Mouse (Mus musculus) liver, embryonic 13.5 days (tissue): ENCODE data around the gene Ube2r2. TPM values are rescaled to one million over a fixed set of nuclear protein-coding genes. Genes with fewer than 3 reads are reported as not detected.

Experiments used
- ATAC-seq: fragments of 200-750 bp; cut with Nextera tagmentation; 2 replicates; pipeline ENCODE4 v1.8.0; 2017; ENCODE audit warnings: low read depth, mild to moderate bottlenecking, moderate number of reproducible peaks, moderate library complexity
- DNase-seq: peaks from one replicate; pipeline ENCODE4 v3.0.0; 2022
- H3K27ac ChIP-seq: fragments of 300-500 bp; sonication (generic); 2 replicates; pipeline ENCODE4 v1.5.1; 2015; ENCODE audit warnings: moderate library complexity, mild to moderate bottlenecking, inconsistent platforms
- H3K27me3 ChIP-seq: fragments of 300-500 bp; sonication (generic); 2 replicates; pipeline ENCODE4 v1.6.1; 2015; ENCODE audit warnings: mild to moderate bottlenecking, inconsistent platforms
- H3K36me3 ChIP-seq: fragments of 300-500 bp; sonication (generic); 2 replicates; pipeline ENCODE4 v1.6.1; 2015; ENCODE audit warnings: mild to moderate bottlenecking, inconsistent platforms
- H3K4me1 ChIP-seq: fragments of 300-500 bp; sonication (generic); replicated peaks from 2 replicates; pipeline ENCODE4 v1.6.1; 2015; ENCODE audit warnings: inconsistent platforms
- H3K4me2 ChIP-seq: fragments of 300-500 bp; sonication (generic); 2 replicates; pipeline ENCODE4 v1.6.1; 2015; ENCODE audit warnings: inconsistent platforms, mild to moderate bottlenecking, moderate library complexity
- H3K4me3 ChIP-seq: fragments of 300-500 bp; sonication (generic); replicated peaks from 2 replicates; pipeline ENCODE4 v1.5.1; 2015; ENCODE audit warnings: mild to moderate bottlenecking, inconsistent platforms
- H3K9ac ChIP-seq: fragments of 300-500 bp; sonication (generic); 2 replicates; pipeline ENCODE4 v1.6.1; 2015; ENCODE audit warnings: mild to moderate bottlenecking, inconsistent platforms
- H3K9me3 ChIP-seq: fragments of 300-500 bp; sonication (generic); replicated peaks from 2 replicates; pipeline ENCODE4 v1.6.1; 2016; ENCODE audit warnings: inconsistent platforms
- WGBS: fragments of 180-500 bp; shearing (Covaris S2); methylation state at CpG from one replicate; pipeline ENCODE4 v1.1.7; 2015; ENCODE audit not compliant: insufficient replicate concordance; 5-methylcytosine and 5-hydroxymethylcytosine counted together
- polyA plus RNA-seq: library from polyadenylated mRNA; unstranded; fragments of >200 nt; fragmentation: Nextera tagmentation; extraction: Ambion mirVana; gene quantifications from 2 replicates; pipeline ENCODE4 v1.2.1, GENCODE M21; 2015

The Ube2r2 gene
- polyA plus RNA-seq, 1 experiment from 2014 or later = 38.9 TPM

DNA sequence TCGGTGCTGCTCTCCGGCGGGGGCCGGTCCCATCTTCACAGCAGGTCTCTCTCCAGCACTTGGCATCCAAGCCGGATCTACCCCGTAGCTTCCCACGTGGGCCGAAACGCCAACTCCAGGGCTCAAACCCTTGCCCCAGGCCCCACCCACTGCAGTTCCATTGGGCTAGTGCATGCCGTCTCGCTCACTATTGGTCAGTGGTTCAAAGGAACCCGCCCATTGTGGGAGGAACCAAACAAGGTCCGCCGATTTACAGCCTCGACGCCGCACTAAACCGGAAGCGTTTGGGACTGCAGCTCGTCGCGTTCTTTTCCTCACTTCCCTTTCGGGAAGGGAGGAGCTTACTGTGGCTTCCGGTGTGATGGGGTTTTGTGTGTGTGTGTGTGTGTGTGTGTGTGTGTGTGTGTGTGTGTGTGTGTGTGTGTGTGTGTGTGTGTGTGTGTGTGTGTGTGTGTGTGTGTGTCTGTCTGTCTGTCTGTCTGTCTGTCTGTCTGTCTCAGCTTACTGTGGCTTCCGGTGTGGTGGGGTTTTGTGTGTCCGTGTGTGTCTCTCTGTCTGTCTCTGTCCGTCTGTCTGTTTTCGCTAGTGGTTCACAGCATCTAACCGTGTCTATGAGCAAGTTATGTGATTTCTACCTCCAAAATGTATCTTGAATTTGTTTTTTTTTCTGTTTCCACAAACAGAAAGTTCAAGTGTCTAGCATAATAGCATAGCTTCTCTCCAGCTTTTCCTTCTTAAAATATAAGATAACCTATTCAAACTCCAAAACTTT is 11.2 kb upstream of the Ube2r2 start, which contains the start of gene Nol6:
Nol6 (minus strand) TSS at position 276 of the 772 bp plus-strand sequence.
- Histone ChIP-seq H3K27me3 (no peaks in the 10 kb centered on the region), H3K4me1 (peaks cover 17% of the 10 kb centered on the region), H3K9ac (peak within 1 kb of the TSS; percentile 74), H3K36me3 (peaks cover 36% of the 10 kb centered on the region), H3K4me3 (peak within 1 kb of the TSS; percentile 74), H3K27ac (peak within 1 kb of the TSS; percentile 68), H3K4me2 (peak within 1 kb of the TSS; percentile 90), H3K9me3 (no peaks in the 10 kb centered on the region)
- DNase-seq (peak; percentile 99), ATAC-seq (peak; percentile 99)
- under 1% methylated on average over 29 of the region's 29 CpGs for WGBS

DNA sequence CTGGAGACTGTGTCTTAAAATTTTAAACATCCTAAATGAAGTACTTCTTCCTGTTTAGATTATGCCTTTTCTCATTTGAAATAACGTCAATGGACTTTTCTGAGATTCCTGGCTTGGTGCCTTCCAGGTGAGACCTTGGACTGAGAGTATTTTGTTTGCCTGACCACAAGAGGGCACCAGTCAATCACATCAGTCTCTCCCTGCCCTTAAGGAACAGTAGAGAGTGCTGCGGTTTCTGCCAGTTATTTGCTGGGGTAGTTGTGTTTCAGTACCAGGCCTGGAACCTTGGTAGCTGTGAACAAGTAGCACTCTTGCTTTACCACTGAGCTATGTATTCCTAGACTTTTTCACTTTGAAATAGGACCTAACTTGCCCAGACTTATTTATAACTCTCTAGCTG is 6.1 kb upstream of the Ube2r2 start:
- Histone ChIP-seq H3K9me3 (no peaks in the 10 kb centered on the region), H3K9ac (peak overlapping the region; percentile 71), H3K4me2 (peak overlapping the region; percentile 61), H3K4me1 (peaks cover 50% of the 10 kb centered on the region), H3K36me3 (no peaks in the 10 kb centered on the region), H3K27ac (peak overlapping the region; percentile 96), H3K27me3 (no peaks in the 10 kb centered on the region), H3K4me3 (peak overlapping the region; percentile 25)
- ATAC-seq (peak; percentile 81), DNase-seq (peak; percentile 71)
- 1% methylated on average over 2 of the region's 2 CpGs for WGBS

DNA sequence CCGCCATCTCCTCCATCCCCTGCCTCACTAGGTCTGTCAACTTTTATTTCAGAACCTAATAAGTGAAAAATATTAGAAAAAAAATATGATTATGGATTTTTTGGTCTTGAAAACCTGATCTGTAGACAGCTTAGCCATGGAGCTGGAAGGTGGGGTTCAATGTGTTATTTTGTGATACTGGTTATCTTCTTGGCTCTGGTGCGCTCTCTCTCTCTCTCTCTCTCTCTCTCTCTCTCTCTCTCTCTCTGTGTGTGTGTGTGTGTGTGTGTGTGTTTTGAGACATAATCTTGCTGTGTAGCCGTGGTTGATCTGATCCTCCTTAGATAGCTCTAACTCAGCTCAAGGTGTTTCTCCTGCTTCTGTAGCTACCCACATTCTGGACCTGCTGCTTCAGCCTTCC is 5.7 kb upstream of the Ube2r2 start:
- Histone ChIP-seq H3K4me2 (peak overlapping the region; percentile 61), H3K9ac (peak overlapping the region; percentile 71), H3K4me3 (peak overlapping the region; percentile 25), H3K36me3 (no peaks in the 10 kb centered on the region), H3K9me3 (no peaks in the 10 kb centered on the region), H3K27ac (peak overlapping the region; percentile 96), H3K27me3 (no peaks in the 10 kb centered on the region), H3K4me1 (peaks cover 54% of the 10 kb centered on the region)
- DNase-seq = peak; percentile 67
- peak; percentile 90 for ATAC-seq
- 39% methylated on average over 3 of the region's 3 CpGs for WGBS

DNA sequence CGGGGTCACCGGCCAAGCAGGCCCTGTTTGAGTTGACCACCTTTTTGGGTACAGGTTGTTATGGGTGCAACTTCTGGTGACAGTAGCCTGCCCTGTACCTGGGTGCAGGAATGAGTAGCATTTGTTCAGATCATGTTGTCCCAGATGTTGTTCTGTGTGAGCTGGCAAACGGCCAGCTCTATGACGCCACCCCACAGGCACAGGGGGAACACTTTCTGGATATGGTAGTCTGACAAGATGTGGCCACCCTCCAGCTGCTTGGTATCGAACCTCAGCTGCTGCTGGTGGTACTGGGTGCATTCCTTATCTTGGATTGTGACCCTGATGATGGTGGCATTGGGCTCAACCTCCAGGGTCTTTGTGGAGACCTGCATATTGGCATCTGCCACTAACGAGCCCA is 3.1 kb upstream of the Ube2r2 start:
- peaks cover 55% of the 10 kb centered on the region for H3K4me1 ChIP-seq
- H3K9ac ChIP-seq = peak overlapping the region; percentile 99
- DNase-seq = peak; percentile 22
- no peaks in the 10 kb centered on the region for H3K9me3 ChIP-seq
- peak overlapping the region; percentile 98 for H3K27ac ChIP-seq
- no peak overlapping the region for H3K4me3 ChIP-seq
- H3K36me3 ChIP-seq = no peaks in the 10 kb centered on the region
- WGBS = 65% methylated on average over 6 of the region's 6 CpGs
- no peak overlapping the region for H3K4me2 ChIP-seq
- H3K27me3 ChIP-seq = no peaks in the 10 kb centered on the region
- no peak for ATAC-seq

DNA sequence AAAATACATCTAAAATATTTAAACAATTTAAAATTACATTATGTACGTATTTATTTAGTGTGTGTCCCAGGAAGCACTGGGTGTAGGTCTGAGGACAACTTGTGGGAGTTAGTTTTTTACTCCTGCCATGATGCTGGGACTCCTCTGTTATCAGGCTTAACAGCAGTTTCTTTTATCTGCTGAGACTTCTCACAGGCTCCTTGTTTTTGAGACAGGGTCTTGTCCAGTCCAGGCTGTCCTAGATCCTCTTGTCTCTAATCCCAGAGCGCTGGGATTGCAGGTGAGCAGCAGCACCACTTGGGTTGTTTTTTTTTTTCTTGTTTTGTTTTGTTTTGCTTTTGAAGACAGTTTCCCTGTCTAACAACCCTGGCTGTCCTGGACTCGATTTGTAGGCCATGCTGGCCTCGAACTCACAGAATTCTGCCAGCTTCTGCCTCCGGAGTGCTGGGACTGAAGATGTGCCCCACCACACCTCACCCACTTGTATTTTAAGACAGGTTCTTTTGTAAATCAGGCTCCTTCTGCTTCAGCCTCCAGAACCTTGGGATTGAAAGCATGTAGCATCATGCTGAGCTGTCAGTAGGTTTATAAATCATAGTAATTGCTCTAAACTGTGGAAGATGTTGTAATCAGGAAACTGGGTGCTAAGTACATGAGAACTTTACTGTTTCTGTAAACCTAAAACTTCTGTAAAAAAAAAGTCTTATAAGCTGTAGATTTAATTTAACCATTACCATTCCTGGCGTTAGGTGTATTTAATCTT is 1.8 kb upstream of the Ube2r2 start:
- Histone ChIP-seq H3K27me3 (no peaks in the 10 kb centered on the region), H3K9ac (peak overlapping the region; percentile 99), H3K4me2 (peak overlapping the region; percentile 90), H3K36me3 (peaks cover 6% of the 10 kb centered on the region), H3K27ac (peak overlapping the region; percentile 98), H3K9me3 (no peaks in the 10 kb centered on the region), H3K4me1 (peaks cover 65% of the 10 kb centered on the region), H3K4me3 (no peak overlapping the region; the same call in 1 of the 2 replicates)
- ATAC-seq (peak; percentile 27), DNase-seq (peak; percentile 59)
- WGBS = 51% methylated on average over 6 of the region's 6 CpGs

DNA sequence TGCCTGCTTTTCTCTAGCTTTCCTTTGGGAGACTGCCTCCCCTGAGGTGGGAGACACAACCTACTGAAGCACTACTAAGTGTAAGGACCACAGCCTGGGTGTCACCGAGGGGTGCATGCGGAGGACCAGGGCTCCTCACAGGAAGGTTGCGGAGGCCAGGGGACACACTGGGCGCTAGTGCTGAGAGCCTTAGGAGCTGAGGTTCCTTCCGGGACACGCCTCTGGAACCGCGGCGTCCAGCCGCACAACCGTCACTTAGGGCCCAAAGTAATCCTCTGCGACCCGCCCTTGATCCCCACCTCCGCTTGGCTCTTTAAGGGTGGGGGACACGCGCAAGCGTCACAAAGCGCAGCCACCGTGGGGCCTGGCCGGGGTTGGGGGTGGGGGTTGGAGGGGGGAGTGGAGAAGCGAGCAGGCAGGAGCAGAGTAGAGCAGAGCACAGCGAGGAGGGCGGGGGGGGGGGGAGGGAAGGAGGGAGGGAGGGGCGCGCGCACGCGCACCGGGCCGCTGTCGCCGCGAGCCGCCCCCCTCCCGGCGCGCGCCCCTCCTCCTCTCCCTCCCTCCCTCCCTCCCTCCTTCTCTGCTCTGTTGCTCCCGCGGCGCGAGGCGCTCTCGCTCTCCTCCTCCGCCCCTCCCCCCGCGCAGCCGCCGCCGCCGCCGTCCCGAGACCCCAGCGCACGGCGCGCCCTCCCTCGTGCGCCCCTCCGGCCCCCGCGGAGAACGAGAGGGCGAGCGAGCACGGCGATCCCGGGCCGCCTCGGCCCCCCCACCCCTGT is 420 bp upstream of the Ube2r2 start:
- peaks cover 15% of the 10 kb centered on the region for H3K36me3 ChIP-seq
- peak overlapping the region; percentile 92 for H3K4me3 ChIP-seq
- H3K4me2 ChIP-seq = peak overlapping the region; percentile 90
- H3K27ac ChIP-seq = peak overlapping the region; percentile 98
- 3% methylated on average over 34 of the region's 70 CpGs for WGBS
- peak; percentile 83 for ATAC-seq
- DNase-seq = peak; percentile 69
- peak overlapping the region; percentile 99 for H3K9ac ChIP-seq
- H3K4me1 ChIP-seq = peaks cover 65% of the 10 kb centered on the region
- H3K9me3 ChIP-seq = no peaks in the 10 kb centered on the region
- no peaks in the 10 kb centered on the region for H3K27me3 ChIP-seq

DNA sequence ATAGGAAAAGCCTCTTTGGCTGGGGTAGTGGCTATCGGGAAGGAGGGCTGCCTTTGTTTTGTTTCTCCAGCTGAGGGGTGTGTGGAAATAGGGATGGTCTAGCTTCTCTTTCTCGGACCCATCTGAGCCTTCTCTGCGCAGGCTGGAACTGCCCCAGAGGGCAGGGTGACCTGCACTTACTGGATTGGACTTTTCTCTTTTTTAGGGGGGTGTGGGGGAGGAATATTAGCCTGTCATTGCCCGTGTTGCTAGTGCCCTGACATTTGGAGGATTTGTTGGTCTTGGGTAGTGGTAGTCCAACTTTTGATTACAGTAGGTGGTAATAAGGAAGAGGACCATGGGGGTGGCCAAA is 887 bp downstream of the Ube2r2 start:
- Histone ChIP-seq H3K9ac (peak overlapping the region; percentile 99), H3K27ac (peak overlapping the region; percentile 98), H3K36me3 (peaks cover 28% of the 10 kb centered on the region), H3K9me3 (no peaks in the 10 kb centered on the region), H3K27me3 (no peaks in the 10 kb centered on the region), H3K4me2 (peak overlapping the region; percentile 90), H3K4me3 (peak overlapping the region; percentile 92), H3K4me1 (peaks cover 64% of the 10 kb centered on the region)
- WGBS = 0% methylated on average over 4 of the region's 4 CpGs
- ATAC-seq (peak; percentile 29), DNase-seq (peak; percentile 37)

DNA sequence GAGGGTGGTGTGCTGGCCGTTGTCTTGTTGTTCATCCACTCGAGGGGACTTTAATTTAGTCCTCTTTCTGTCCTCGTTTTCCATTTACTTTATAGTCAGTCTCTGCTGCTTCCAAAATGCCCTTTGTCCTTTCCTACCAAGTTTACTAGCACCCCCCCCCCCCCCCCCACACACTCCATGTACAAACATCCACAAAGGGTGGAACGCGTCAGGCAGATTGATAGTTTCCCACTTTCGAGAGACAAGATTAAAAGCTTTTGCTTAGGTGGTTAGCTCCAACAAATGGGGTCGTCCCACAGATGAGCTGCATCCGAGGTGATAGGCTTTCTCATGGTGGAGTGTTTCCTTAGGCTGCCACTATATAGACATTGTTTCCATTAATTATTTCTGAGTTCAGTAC is 1.3 kb downstream of the Ube2r2 start:
- Histone ChIP-seq H3K4me2 (peak overlapping the region; percentile 90), H3K27me3 (no peaks in the 10 kb centered on the region), H3K9ac (peak overlapping the region; percentile 99), H3K27ac (peak overlapping the region; percentile 98), H3K4me3 (peak overlapping the region; percentile 92), H3K9me3 (no peaks in the 10 kb centered on the region), H3K4me1 (peaks cover 63% of the 10 kb centered on the region), H3K36me3 (peaks cover 32% of the 10 kb centered on the region)
- 0% methylated on average over 8 of the region's 8 CpGs for WGBS
- DNase-seq (no peak), ATAC-seq (no peak)

DNA sequence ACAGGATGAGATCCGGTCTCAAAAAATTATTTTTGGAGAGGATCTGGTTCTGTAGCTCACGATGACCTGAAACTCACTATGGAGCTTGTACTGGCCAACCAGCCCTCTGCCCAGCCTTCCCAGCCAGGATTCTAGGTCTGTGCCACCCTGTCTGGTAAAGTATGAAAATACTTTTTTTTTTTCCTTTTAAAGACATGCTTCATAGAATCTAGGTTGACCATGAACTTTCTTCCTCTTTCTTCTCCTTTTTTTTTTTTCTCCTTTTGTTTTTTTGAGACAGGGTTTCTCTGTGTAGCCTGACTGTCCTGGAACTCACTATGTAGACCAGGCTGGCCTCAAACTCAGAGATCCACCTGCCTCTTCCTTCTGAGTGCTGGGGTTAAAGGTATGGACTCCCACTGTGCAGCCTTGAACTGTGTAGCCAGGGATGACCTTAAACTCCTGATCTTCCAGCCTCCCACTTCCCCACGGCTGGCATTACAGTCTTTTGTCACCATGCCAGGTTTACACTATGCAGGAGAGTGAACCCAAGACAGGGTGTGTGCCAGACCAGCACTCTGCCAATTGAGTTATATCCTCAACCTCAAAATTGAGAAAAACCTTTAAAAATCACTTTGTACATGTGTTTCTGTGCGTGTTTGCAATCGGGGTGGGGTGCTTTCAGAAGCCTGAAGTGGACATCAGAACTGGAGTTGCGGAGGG is 4.8 kb downstream of the Ube2r2 start:
- H3K4me2 ChIP-seq = no peak overlapping the region
- H3K36me3 ChIP-seq = peaks cover 50% of the 10 kb centered on the region
- peaks cover 46% of the 10 kb centered on the region for H3K4me1 ChIP-seq
- H3K27me3 ChIP-seq = no peaks in the 10 kb centered on the region
- ATAC-seq (no peak), DNase-seq (no peak)
- 90% methylated on average over 6 of the region's 6 CpGs for WGBS
- no peak overlapping the region for H3K4me3 ChIP-seq
- no peak overlapping the region for H3K9ac ChIP-seq
- no peaks in the 10 kb centered on the region for H3K9me3 ChIP-seq
- H3K27ac ChIP-seq = peak overlapping the region; percentile 63

DNA sequence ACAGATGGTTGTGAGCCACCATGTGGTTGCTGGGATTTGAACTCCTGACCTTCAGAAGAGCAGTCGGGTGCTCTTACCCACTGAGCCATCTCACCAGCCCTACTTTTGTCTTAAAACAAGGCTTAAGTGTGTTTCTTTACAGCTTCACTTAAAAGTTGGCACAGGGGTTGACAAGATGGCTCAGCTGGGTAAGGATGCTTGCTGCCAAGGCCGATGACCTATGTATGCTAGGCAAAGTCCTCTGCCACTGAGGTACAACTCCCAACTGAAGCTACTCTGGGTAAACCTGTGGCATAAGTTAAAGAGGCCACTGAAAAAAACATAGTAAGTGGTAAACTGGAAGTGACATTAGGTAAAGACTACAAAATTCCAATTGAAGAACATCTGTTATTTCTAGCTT is 7.1 kb downstream of the Ube2r2 start:
- no peak for DNase-seq

More for the DNA sequence above, 7.1 kb downstream of the Ube2r2 start:
- Histone ChIP-seq H3K27me3 (no peaks in the 10 kb centered on the region), H3K27ac (peak overlapping the region; percentile 34; the same call in 1 of the 2 replicates), H3K4me2 (no peak overlapping the region), H3K9ac (no peak overlapping the region), H3K4me1 (peaks cover 42% of the 10 kb centered on the region), H3K4me3 (no peak overlapping the region), H3K36me3 (peaks cover 56% of the 10 kb centered on the region), H3K9me3 (no peaks in the 10 kb centered on the region)
- 87% methylated on average over 2 of the region's 2 CpGs for WGBS
- ATAC-seq = no peak
